Mouse (Mus musculus) right cerebral cortex, postnatal 25 days (tissue): ENCODE measurements around the gene Prcp.
"Not testable (repeated sequence)": the region's sequence is repeated elsewhere in the genome, so short reads cannot be mapped to it uniquely, and the experiment has no call there.

Experiments used
- DNase-seq: peaks from one replicate; pipeline ENCODE4 v3.0.0; 2022

Prcp gene

GRCm38 (mm10) chr7:92890618-92891230 lies 16.5 kb downstream of the Prcp start:
- DNase-seq: no peak

GRCm38 (mm10) chr7:92893478-92893877 lies 19.2 kb downstream of the Prcp start:
- no peak for DNase-seq

- DNase-seq: peak; percentile 5
Measured at GRCm38 (mm10) chr7:92896036-92896435, 21.8 kb downstream of the Prcp start.

GRCm38 (mm10) chr7:92897021-92897420 lies 22.8 kb downstream of the Prcp start:
- no peak for DNase-seq

- DNase-seq: peak; percentile 52
Measured at GRCm38 (mm10) chr7:92903360-92904038, 29.2 kb downstream of the Prcp start.

GRCm38 (mm10) chr7:92904285-92904684 lies 30.0 kb downstream of the Prcp start:
- not testable (repeated sequence) for DNase-seq

GRCm38 (mm10) chr7:92920172-92920856 lies 46.0 kb downstream of the Prcp start:
- DNase-seq: no peak

GRCm38 (mm10) chr7:92920857-92921172 lies 46.5 kb downstream of the Prcp start:
- no peak for DNase-seq

- no peak for DNase-seq
Measured at GRCm38 (mm10) chr7:92932792-92933191, 58.5 kb downstream of the Prcp start.

GRCm38 (mm10) chr7:92933308-92933948 lies 59.2 kb downstream of the Prcp start:
- DNase-seq: not testable (repeated sequence)

GRCm38 (mm10) chr7:92936747-92937146 lies 62.5 kb downstream of the Prcp start:
- DNase-seq: no peak

- DNase-seq: no peak
Measured at GRCm38 (mm10) chr7:92937955-92938354, 63.7 kb downstream of the Prcp start.

GRCm38 (mm10) chr7:92939776-92940175 lies 65.5 kb downstream of the Prcp start:
- DNase-seq: no peak

- no peak for DNase-seq
Measured at GRCm38 (mm10) chr7:92950775-92951174, 76.5 kb downstream of the Prcp start.

- no peak for DNase-seq
Measured at GRCm38 (mm10) chr7:92952210-92952609, 77.9 kb downstream of the Prcp start.

- DNase-seq: no peak
Measured at GRCm38 (mm10) chr7:92959758-92960157, 85.5 kb downstream of the Prcp start.

GRCm38 (mm10) chr7:92961876-92962275 lies 87.6 kb downstream of the Prcp start:
- no peak for DNase-seq

GRCm38 (mm10) chr7:92964754-92965501 lies 90.7 kb downstream of the Prcp start:
- no peak for DNase-seq

- peak; percentile 28 for DNase-seq
Measured at GRCm38 (mm10) chr7:92967381-92968127, 93.3 kb downstream of the Prcp start.

GRCm38 (mm10) chr7:92977429-92977828 lies 103.2 kb downstream of the Prcp start:
- no peak for DNase-seq

GRCm38 (mm10) chr7:92978225-92978624 lies 104.0 kb downstream of the Prcp start:
- DNase-seq: no peak

- DNase-seq: not testable (repeated sequence)
Measured at GRCm38 (mm10) chr7:92978720-92979119, 104.5 kb downstream of the Prcp start.
